Mouse (Mus musculus) bone marrow macrophage, adult 2 months (primary cell): Measurements from ENCODE around the gene Kcnj11.

ENCODE experiments used
- CTCF ChIP-seq: IDR thresholded peaks from 2 replicates; pipeline ENCODE4 v1.5.1; 2012; ENCODE audit warnings: low read depth, mild to moderate bottlenecking, low read length, moderate library complexity
- POLR2A ChIP-seq: IDR thresholded peaks from 2 replicates; pipeline ENCODE4 v1.6.1; 2012; ENCODE audit warnings: mild to moderate bottlenecking, low read depth, low read length, borderline replicate concordance

GRCm38 (mm10) chr7:46125340-46125739, 24.8 kb upstream of the Kcnj11 start:
- no peak for TF ChIP-seq CTCF
- no peak for TF ChIP-seq POLR2A
